Mouse (Mus musculus) heart, embryonic 15.5 days (tissue): ENCODE measurements at regions not wholly inside any gene's neighbourhood (a gene's known extent, or its start where the extent isn't known, plus 50 kb on each side); places are given as distances from the start of the nearest gene placed in this dataset.

Experiments used
- ATAC-seq: fragments of 200-750 bp; cut with Nextera tagmentation; replicated peaks from 2 replicates; pipeline ENCODE4 v1.8.0; 2017; ENCODE audit warnings: low read depth, moderate TSS enrichment; ENCODE audit not compliant: insufficient number of reproducible peaks, insufficient read depth, low FRiP score
- H3K27ac ChIP-seq: fragments of 300-500 bp; sonication (generic); 2 replicates; pipeline ENCODE4 v1.5.1; 2015; ENCODE audit warnings: mild to moderate bottlenecking, inconsistent platforms
- H3K27me3 ChIP-seq: fragments of 300-500 bp; sonication (generic); 2 replicates; pipeline ENCODE4 v1.6.1; 2015; ENCODE audit warnings: inconsistent platforms
- H3K36me3 ChIP-seq: fragments of 300-500 bp; sonication (generic); 2 replicates; pipeline ENCODE4 v1.6.1; 2015; ENCODE audit warnings: mild to moderate bottlenecking, inconsistent platforms
- H3K4me1 ChIP-seq: fragments of 300-500 bp; sonication (generic); replicated peaks from 2 replicates; pipeline ENCODE4 v1.6.1; 2015; ENCODE audit warnings: inconsistent platforms
- H3K4me2 ChIP-seq: fragments of 300-500 bp; sonication (generic); 2 replicates; pipeline ENCODE4 v1.6.1; 2015; ENCODE audit warnings: inconsistent platforms, mild to moderate bottlenecking, moderate library complexity
- H3K4me3 ChIP-seq: fragments of 300-500 bp; sonication (generic); 2 replicates; pipeline ENCODE4 v1.5.1; 2015; ENCODE audit warnings: mild to moderate bottlenecking, inconsistent platforms
- H3K9ac ChIP-seq: fragments of 300-500 bp; sonication (generic); 2 replicates; pipeline ENCODE4 v1.6.1; 2015; ENCODE audit warnings: mild to moderate bottlenecking, inconsistent platforms
- H3K9me3 ChIP-seq: fragments of 300-500 bp; sonication (generic); replicated peaks from 2 replicates; pipeline ENCODE4 v1.6.1; 2016; ENCODE audit warnings: inconsistent platforms
- WGBS: fragments of 180-500 bp; shearing (Covaris S2); methylation state at CpG from one replicate; pipeline ENCODE4 v1.1.7; 2015; ENCODE audit warnings: mixed read lengths; 5-methylcytosine and 5-hydroxymethylcytosine counted together

GRCm38 (mm10) chr1:91713131-91713530, 88.1 kb upstream of the Twist2 start:
- Histone ChIP-seq H3K4me1 (no peaks in the 10 kb centered on the region; the same call in 1 of the 2 replicates), H3K4me2 (no peak overlapping the region), H3K4me3 (no peak overlapping the region), H3K27me3 (no peaks in the 10 kb centered on the region; the same call in 1 of the 2 replicates), H3K27ac (no peak overlapping the region), H3K36me3 (no peaks in the 10 kb centered on the region), H3K9ac (no peak overlapping the region), H3K9me3 (no peaks in the 10 kb centered on the region)
- ATAC-seq = no peak
- 76% methylated on average over 11 of the region's 11 CpGs for WGBS

- ATAC-seq = no peak
- Histone ChIP-seq H3K4me2 (no peak overlapping the region), H3K27ac (no peak overlapping the region), H3K4me3 (no peak overlapping the region), H3K36me3 (no peaks in the 10 kb centered on the region), H3K9me3 (no peaks in the 10 kb centered on the region), H3K9ac (no peak overlapping the region), H3K27me3 (no peaks in the 10 kb centered on the region; the same call in 1 of the 2 replicates), H3K4me1 (no peaks in the 10 kb centered on the region; the same call in 1 of the 2 replicates)
- WGBS = 71% methylated on average over 6 of the region's 6 CpGs
Observed at GRCm38 (mm10) chr1:91714266-91714665, 87.0 kb upstream of the Twist2 start.

- H3K9me3 ChIP-seq = no peaks in the 10 kb centered on the region
- no peaks in the 10 kb centered on the region for H3K36me3 ChIP-seq
- no peak for ATAC-seq
- no peak overlapping the region for H3K9ac ChIP-seq
- no peaks in the 10 kb centered on the region; the same call in 1 of the 2 replicates for H3K27me3 ChIP-seq
- no peaks in the 10 kb centered on the region; the same call in 1 of the 2 replicates for H3K4me1 ChIP-seq
- no peak overlapping the region for H3K4me2 ChIP-seq
- H3K4me3 ChIP-seq = no peak overlapping the region
- H3K27ac ChIP-seq = no peak overlapping the region
- WGBS = 57% methylated on average over 7 of the region's 7 CpGs
Observed at GRCm38 (mm10) chr1:91715341-91715740, 85.9 kb upstream of the Twist2 start.

DNA sequence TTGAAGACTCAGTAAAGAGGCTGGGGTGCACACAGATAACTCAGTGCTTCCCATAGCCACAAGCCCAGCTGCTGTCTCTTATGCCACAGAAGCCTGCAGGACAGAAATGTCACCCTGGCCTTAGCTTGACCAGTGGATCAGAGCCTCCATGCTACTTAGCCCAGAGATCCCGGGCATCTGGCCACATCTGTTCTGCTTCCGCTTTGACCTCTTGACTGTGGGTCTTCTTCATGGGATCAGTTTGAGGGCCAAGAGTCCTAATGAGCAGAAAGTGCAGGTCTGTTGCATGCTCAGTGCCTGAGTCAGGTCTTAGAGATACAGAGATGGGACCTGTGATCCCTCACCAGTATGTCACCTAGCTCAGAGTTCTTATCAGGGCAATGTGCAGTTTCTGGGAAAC, 85.5 kb upstream of the Twist2 start:
- 70% methylated on average over 2 of the region's 2 CpGs for WGBS
- Histone ChIP-seq H3K4me1 (no peaks in the 10 kb centered on the region; the same call in 1 of the 2 replicates), H3K4me3 (no peak overlapping the region), H3K4me2 (no peak overlapping the region), H3K9me3 (no peaks in the 10 kb centered on the region), H3K9ac (no peak overlapping the region), H3K27ac (no peak overlapping the region), H3K36me3 (no peaks in the 10 kb centered on the region), H3K27me3 (no peaks in the 10 kb centered on the region; the same call in 1 of the 2 replicates)
- no peak for ATAC-seq

DNA sequence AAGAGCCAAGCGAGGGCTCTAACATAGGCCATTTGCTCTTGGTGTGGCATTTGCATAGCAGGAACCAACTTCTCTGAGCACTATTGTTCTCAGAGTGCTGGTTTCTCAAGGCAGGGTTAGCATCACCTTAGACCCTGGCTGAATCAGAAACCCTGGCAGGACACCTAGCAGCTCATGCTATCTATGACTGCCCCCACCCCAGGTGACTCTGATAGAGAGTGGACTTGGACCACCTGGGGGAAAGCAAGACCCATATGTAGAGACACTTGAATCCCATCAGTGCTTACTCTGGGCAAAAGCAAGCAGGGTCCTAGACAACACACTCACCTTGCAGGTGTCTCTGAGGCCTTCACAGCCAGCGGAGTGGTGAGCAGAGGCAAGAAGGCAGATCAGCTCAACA, 84.4 kb upstream of the Twist2 start:
- 93% methylated on average over 2 of the region's 2 CpGs for WGBS
- H3K4me3 ChIP-seq = no peak overlapping the region
- H3K27ac ChIP-seq = no peak overlapping the region

DNA sequence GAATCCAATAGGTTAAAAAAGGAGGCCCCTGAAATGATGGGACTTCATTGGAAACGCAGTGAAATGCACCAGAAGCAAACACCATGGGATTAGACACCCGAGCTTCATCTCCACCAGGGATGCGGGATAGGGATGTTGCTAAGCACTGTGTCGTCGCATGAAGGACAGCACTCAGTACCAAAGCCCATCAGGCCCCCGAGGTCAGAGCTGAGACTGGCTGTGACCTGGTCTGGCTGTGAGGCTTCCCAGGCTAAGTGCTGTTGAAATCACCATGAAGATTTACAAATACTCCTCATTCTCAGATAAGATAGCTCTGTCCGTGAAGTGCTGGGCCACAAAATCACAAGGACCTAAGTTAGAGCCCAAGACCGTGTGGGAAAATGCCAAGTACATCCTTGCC, 83.3 kb upstream of the Twist2 start:
- WGBS = 39% methylated on average over 8 of the region's 8 CpGs
- H3K4me3 ChIP-seq = no peak overlapping the region
- H3K27ac ChIP-seq = no peak overlapping the region
- no peaks in the 10 kb centered on the region for H3K27me3 ChIP-seq
- H3K36me3 ChIP-seq = no peaks in the 10 kb centered on the region
- H3K9ac ChIP-seq = no peak overlapping the region
- H3K9me3 ChIP-seq = no peaks in the 10 kb centered on the region
- ATAC-seq = no peak
- no peaks in the 10 kb centered on the region; the same call in 1 of the 2 replicates for H3K4me1 ChIP-seq
- H3K4me2 ChIP-seq = no peak overlapping the region

More for the DNA sequence above, 84.4 kb upstream of the Twist2 start:
- Histone ChIP-seq H3K4me1 (no peaks in the 10 kb centered on the region; the same call in 1 of the 2 replicates), H3K9ac (no peak overlapping the region), H3K36me3 (no peaks in the 10 kb centered on the region), H3K9me3 (no peaks in the 10 kb centered on the region), H3K4me2 (no peak overlapping the region), H3K27me3 (no peaks in the 10 kb centered on the region)
- no peak for ATAC-seq

- 68% methylated on average over 11 of the region's 11 CpGs for WGBS
- H3K4me3 ChIP-seq = no peak overlapping the region
- no peaks in the 10 kb centered on the region for H3K4me1 ChIP-seq
- no peak overlapping the region for H3K27ac ChIP-seq
- H3K36me3 ChIP-seq = no peaks in the 10 kb centered on the region
- H3K9me3 ChIP-seq = no peaks in the 10 kb centered on the region
- no peak overlapping the region for H3K9ac ChIP-seq
- no peak for ATAC-seq
- H3K27me3 ChIP-seq = no peaks in the 10 kb centered on the region
- no peak overlapping the region for H3K4me2 ChIP-seq
Observed at GRCm38 (mm10) chr1:91729246-91729645, 72.0 kb upstream of the Twist2 start.

DNA sequence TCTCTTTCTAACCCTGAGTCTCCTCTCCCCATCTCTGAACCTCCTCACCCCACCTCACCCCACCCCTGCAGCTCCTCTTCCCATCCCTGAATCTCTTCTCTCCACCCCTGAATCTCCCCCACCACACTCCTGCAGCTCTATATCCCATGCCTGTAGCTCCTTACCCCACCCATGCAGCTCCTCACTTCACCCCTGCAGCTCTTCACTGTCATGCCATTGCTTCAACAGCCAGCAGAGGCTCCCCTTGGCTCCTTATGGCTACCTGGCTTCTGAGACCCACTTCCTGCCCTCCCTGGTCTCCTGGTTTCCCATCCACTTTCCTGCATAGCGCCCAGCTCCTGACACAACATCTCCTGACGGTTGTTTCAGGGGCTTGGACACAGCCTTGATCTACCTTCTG, 71.0 kb upstream of the Twist2 start:
- H3K4me3 ChIP-seq = no peak overlapping the region
- ATAC-seq = no peak
- H3K4me2 ChIP-seq = no peak overlapping the region
- no peaks in the 10 kb centered on the region for H3K9me3 ChIP-seq
- no peak overlapping the region for H3K27ac ChIP-seq
- 78% methylated on average over 2 of the region's 2 CpGs for WGBS
- H3K9ac ChIP-seq = no peak overlapping the region
- H3K36me3 ChIP-seq = no peaks in the 10 kb centered on the region
- no peaks in the 10 kb centered on the region for H3K27me3 ChIP-seq
- H3K4me1 ChIP-seq = no peaks in the 10 kb centered on the region

GRCm38 (mm10) chr1:91731703-91732102, 69.6 kb upstream of the Twist2 start:
- no peak overlapping the region for H3K27ac ChIP-seq
- WGBS = 66% methylated on average over 13 of the region's 13 CpGs
- H3K4me3 ChIP-seq = no peak overlapping the region
- no peaks in the 10 kb centered on the region for H3K27me3 ChIP-seq
- H3K9me3 ChIP-seq = no peaks in the 10 kb centered on the region
- no peaks in the 10 kb centered on the region for H3K4me1 ChIP-seq
- ATAC-seq = no peak
- H3K36me3 ChIP-seq = no peaks in the 10 kb centered on the region
- no peak overlapping the region for H3K9ac ChIP-seq
- H3K4me2 ChIP-seq = no peak overlapping the region

GRCm38 (mm10) chr1:91732461-91732861, 68.8 kb upstream of the Twist2 start:
- H3K4me3 ChIP-seq = no peak overlapping the region
- no peaks in the 10 kb centered on the region for H3K9me3 ChIP-seq
- H3K9ac ChIP-seq = no peak overlapping the region
- 70% methylated on average over 12 of the region's 12 CpGs for WGBS
- ATAC-seq = no peak
- H3K27me3 ChIP-seq = no peaks in the 10 kb centered on the region
- H3K4me2 ChIP-seq = no peak overlapping the region
- H3K27ac ChIP-seq = no peak overlapping the region
- H3K36me3 ChIP-seq = no peaks in the 10 kb centered on the region
- no peaks in the 10 kb centered on the region for H3K4me1 ChIP-seq

GRCm38 (mm10) chr1:91734731-91735130, 66.5 kb upstream of the Twist2 start:
- WGBS = 84% methylated on average over 2 of the region's 2 CpGs
- no peaks in the 10 kb centered on the region for H3K27me3 ChIP-seq
- H3K4me3 ChIP-seq = no peak overlapping the region
- H3K4me2 ChIP-seq = no peak overlapping the region
- H3K9ac ChIP-seq = no peak overlapping the region
- H3K4me1 ChIP-seq = no peaks in the 10 kb centered on the region
- no peaks in the 10 kb centered on the region for H3K36me3 ChIP-seq
- H3K9me3 ChIP-seq = no peaks in the 10 kb centered on the region
- ATAC-seq = no peak
- no peak overlapping the region for H3K27ac ChIP-seq

DNA sequence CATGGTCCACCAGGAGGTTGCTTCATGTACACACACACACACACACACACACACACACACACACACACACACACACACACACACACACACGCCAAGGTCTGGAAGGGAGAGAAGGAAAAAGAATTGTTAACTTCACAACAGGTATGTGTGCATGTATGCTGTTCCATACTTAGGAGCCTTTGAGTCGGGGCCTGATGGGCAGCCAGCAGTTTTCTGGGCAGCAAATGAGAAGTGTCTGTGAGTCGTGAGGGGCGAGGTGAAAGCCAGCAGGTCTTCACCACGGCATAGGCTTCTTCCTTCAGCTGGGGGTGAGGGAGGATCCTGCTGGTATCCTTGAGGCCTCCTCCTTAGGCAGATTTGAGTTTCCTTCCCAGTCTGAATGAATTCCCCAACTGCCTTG, 65.8 kb upstream of the Twist2 start:
- 72% methylated on average over 5 of the region's 5 CpGs for WGBS
- no peak overlapping the region for H3K4me2 ChIP-seq
- no peak overlapping the region for H3K27ac ChIP-seq
- no peak overlapping the region for H3K9ac ChIP-seq
- H3K9me3 ChIP-seq = no peaks in the 10 kb centered on the region
- no peaks in the 10 kb centered on the region for H3K36me3 ChIP-seq
- ATAC-seq = no peak
- H3K27me3 ChIP-seq = no peaks in the 10 kb centered on the region
- H3K4me1 ChIP-seq = no peaks in the 10 kb centered on the region
- no peak overlapping the region for H3K4me3 ChIP-seq
